Mouse (Mus musculus): ENCODE measurements around the gene Ehf. TPM values are rescaled to one million over a fixed set of nuclear protein-coding genes. Genes with fewer than 3 reads are reported as not detected.

Gene Ehf
- polyA plus RNA-seq, 1 experiment from 2014 or later, result not detected

- Histone ChIP-seq H3K4me2 (no peak overlapping the region), H3K4me1 (ENCODE audit: control insufficient read depth, insufficient read depth, low read length) (no peaks in the 10 kb centered on the region), H3K36me3 (ENCODE audit: control insufficient read depth, insufficient read depth, low read length) (no peaks in the 10 kb centered on the region), H3K9me3 (ENCODE audit: control insufficient read depth, low read length) (no peaks in the 10 kb centered on the region), H3K27ac (ENCODE audit: low read depth, low read length) (no peak overlapping the region), H3K9ac (ENCODE audit: low read length) (no peak overlapping the region), H3K27me3 (ENCODE audit: control insufficient read depth, insufficient read depth, low read length) (no peaks in the 10 kb centered on the region), H3K4me3 (ENCODE audit: low read depth, low read length) (no peak overlapping the region)
- WGBS, result 24% methylated on average over 5 of the region's 5 CpGs
- no peak for ATAC-seq (ENCODE audit: low FRiP score)
- DNase-seq (ENCODE audit: low spot score, missing footprints), result no peak
Measured at GRCm38 (mm10) chr2:103310663-103311062, 7.6 kb upstream of the Ehf start.

GRCm38 (mm10) chr2:103306686-103307085 lies 3.6 kb upstream of the Ehf start:
- Histone ChIP-seq H3K27ac (ENCODE audit: low read depth, low read length) (no peak overlapping the region), H3K9me3 (ENCODE audit: control insufficient read depth, low read length) (no peaks in the 10 kb centered on the region), H3K4me3 (ENCODE audit: low read depth, low read length) (no peak overlapping the region), H3K36me3 (ENCODE audit: control insufficient read depth, insufficient read depth, low read length) (no peaks in the 10 kb centered on the region), H3K4me2 (no peak overlapping the region), H3K27me3 (ENCODE audit: control insufficient read depth, insufficient read depth, low read length) (no peaks in the 10 kb centered on the region), H3K9ac (ENCODE audit: low read length) (no peak overlapping the region), H3K4me1 (ENCODE audit: control insufficient read depth, insufficient read depth, low read length) (no peaks in the 10 kb centered on the region)
- WGBS, result 58% methylated on average over 6 of the region's 6 CpGs
- ATAC-seq (ENCODE audit: low FRiP score) (no peak), DNase-seq (ENCODE audit: low spot score, missing footprints) (no peak)

GRCm38 (mm10) chr2:103302669-103303068 lies 409 bp downstream of the Ehf start:
- H3K27me3 ChIP-seq (ENCODE audit: control insufficient read depth, insufficient read depth, low read length), result no peaks in the 10 kb centered on the region
- no peak overlapping the region for H3K27ac ChIP-seq (ENCODE audit: low read depth, low read length)
- no peak overlapping the region for H3K9ac ChIP-seq (ENCODE audit: low read length)
- no peaks in the 10 kb centered on the region for H3K4me1 ChIP-seq (ENCODE audit: control insufficient read depth, insufficient read depth, low read length)
- H3K36me3 ChIP-seq (ENCODE audit: control insufficient read depth, insufficient read depth, low read length), result no peaks in the 10 kb centered on the region
- H3K4me2 ChIP-seq, result no peak overlapping the region
- 64% methylated on average over 6 of the region's 6 CpGs for WGBS
- no peak for ATAC-seq (ENCODE audit: low FRiP score)
- no peak for DNase-seq (ENCODE audit: low spot score, missing footprints)
- H3K4me3 ChIP-seq (ENCODE audit: low read depth, low read length), result no peak overlapping the region
- no peaks in the 10 kb centered on the region for H3K9me3 ChIP-seq (ENCODE audit: control insufficient read depth, low read length)

GRCm38 (mm10) chr2:103298711-103299463 lies 4.2 kb downstream of the Ehf start:
- 82% methylated on average over 13 of the region's 13 CpGs for WGBS
- Histone ChIP-seq H3K27me3 (ENCODE audit: control insufficient read depth, insufficient read depth, low read length) (no peaks in the 10 kb centered on the region), H3K36me3 (ENCODE audit: control insufficient read depth, insufficient read depth, low read length) (no peaks in the 10 kb centered on the region), H3K4me1 (ENCODE audit: control insufficient read depth, insufficient read depth, low read length) (peaks cover 2% of the 10 kb centered on the region; the same call in 1 of the 2 replicates), H3K9me3 (ENCODE audit: control insufficient read depth, low read length) (no peaks in the 10 kb centered on the region), H3K4me2 (no peak overlapping the region), H3K9ac (ENCODE audit: low read length) (no peak overlapping the region), H3K27ac (ENCODE audit: low read depth, low read length) (no peak overlapping the region), H3K4me3 (ENCODE audit: low read depth, low read length) (no peak overlapping the region)
- no peak for ATAC-seq (ENCODE audit: low FRiP score)
- no peak for DNase-seq (ENCODE audit: low spot score, missing footprints)

- Histone ChIP-seq H3K36me3 (ENCODE audit: control insufficient read depth, insufficient read depth, low read length) (no peaks in the 10 kb centered on the region), H3K4me1 (ENCODE audit: control insufficient read depth, insufficient read depth, low read length) (peaks cover 2% of the 10 kb centered on the region; the same call in 1 of the 2 replicates), H3K9me3 (ENCODE audit: control insufficient read depth, low read length) (no peaks in the 10 kb centered on the region), H3K27ac (ENCODE audit: low read depth, low read length) (no peak overlapping the region), H3K4me2 (no peak overlapping the region), H3K9ac (ENCODE audit: low read length) (no peak overlapping the region), H3K4me3 (ENCODE audit: low read depth, low read length) (no peak overlapping the region), H3K27me3 (ENCODE audit: control insufficient read depth, insufficient read depth, low read length) (no peaks in the 10 kb centered on the region)
- WGBS, result 18% methylated on average over 3 of the region's 3 CpGs
- DNase-seq (ENCODE audit: low spot score, missing footprints), result no peak
- ATAC-seq (ENCODE audit: low FRiP score), result no peak
Measured at GRCm38 (mm10) chr2:103294526-103294925, 8.6 kb downstream of the Ehf start.

- Histone ChIP-seq H3K9ac (ENCODE audit: low read length) (no peak overlapping the region), H3K4me2 (no peak overlapping the region), H3K27ac (ENCODE audit: low read depth, low read length) (no peak overlapping the region), H3K36me3 (ENCODE audit: control insufficient read depth, insufficient read depth, low read length) (no peaks in the 10 kb centered on the region), H3K4me1 (ENCODE audit: control insufficient read depth, insufficient read depth, low read length) (peaks cover 2% of the 10 kb centered on the region; the same call in 1 of the 2 replicates), H3K27me3 (ENCODE audit: control insufficient read depth, insufficient read depth, low read length) (no peaks in the 10 kb centered on the region), H3K9me3 (ENCODE audit: control insufficient read depth, low read length) (no peaks in the 10 kb centered on the region), H3K4me3 (ENCODE audit: low read depth, low read length) (no peak overlapping the region)
- ATAC-seq (ENCODE audit: low FRiP score) (no peak), DNase-seq (ENCODE audit: low spot score, missing footprints) (no peak)
- WGBS, result 78% methylated on average over 5 of the region's 5 CpGs
Measured at GRCm38 (mm10) chr2:103293751-103294150, 9.3 kb downstream of the Ehf start.

- 26% methylated on average over 3 of the region's 3 CpGs for WGBS
- no peak overlapping the region for H3K9ac ChIP-seq (ENCODE audit: low read length)
- H3K4me1 ChIP-seq (ENCODE audit: control insufficient read depth, insufficient read depth, low read length), result peaks cover 2% of the 10 kb centered on the region; the same call in 1 of the 2 replicates
- H3K4me2 ChIP-seq, result no peak overlapping the region
- DNase-seq (ENCODE audit: low spot score, missing footprints) (no peak), ATAC-seq (ENCODE audit: low FRiP score) (no peak)
- no peaks in the 10 kb centered on the region for H3K27me3 ChIP-seq (ENCODE audit: control insufficient read depth, insufficient read depth, low read length)
- H3K9me3 ChIP-seq (ENCODE audit: control insufficient read depth, low read length), result no peaks in the 10 kb centered on the region
- no peaks in the 10 kb centered on the region for H3K36me3 ChIP-seq (ENCODE audit: control insufficient read depth, insufficient read depth, low read length)
- H3K27ac ChIP-seq (ENCODE audit: low read depth, low read length), result no peak overlapping the region
- no peak overlapping the region for H3K4me3 ChIP-seq (ENCODE audit: low read depth, low read length)
Measured at GRCm38 (mm10) chr2:103293214-103293613, 9.9 kb downstream of the Ehf start.

- H3K9me3 ChIP-seq (ENCODE audit: control insufficient read depth, low read length), result no peaks in the 10 kb centered on the region
- no peak overlapping the region for H3K27ac ChIP-seq (ENCODE audit: low read depth, low read length)
- H3K4me1 ChIP-seq (ENCODE audit: control insufficient read depth, insufficient read depth, low read length), result peaks cover 2% of the 10 kb centered on the region; the same call in 1 of the 2 replicates
- 61% methylated on average over 2 of the region's 2 CpGs for WGBS
- ATAC-seq (ENCODE audit: low FRiP score) (no peak), DNase-seq (ENCODE audit: low spot score, missing footprints) (no peak)
- no peak overlapping the region for H3K4me3 ChIP-seq (ENCODE audit: low read depth, low read length)
- no peak overlapping the region for H3K9ac ChIP-seq (ENCODE audit: low read length)
- H3K4me2 ChIP-seq, result no peak overlapping the region
- H3K36me3 ChIP-seq (ENCODE audit: control insufficient read depth, insufficient read depth, low read length), result no peaks in the 10 kb centered on the region
- H3K27me3 ChIP-seq (ENCODE audit: control insufficient read depth, insufficient read depth, low read length), result no peaks in the 10 kb centered on the region
Measured at GRCm38 (mm10) chr2:103290705-103291269, 12.3 kb downstream of the Ehf start.

- ATAC-seq (ENCODE audit: low FRiP score), result no peak
- Histone ChIP-seq H3K27me3 (ENCODE audit: control insufficient read depth, insufficient read depth, low read length) (no peaks in the 10 kb centered on the region), H3K27ac (ENCODE audit: low read depth, low read length) (no peak overlapping the region)
Measured at GRCm38 (mm10) chr2:103290167-103290566, 12.9 kb downstream of the Ehf start.

More at GRCm38 (mm10) chr2:103290167-103290566, 12.9 kb downstream of the Ehf start:
- Histone ChIP-seq H3K9ac (ENCODE audit: low read length) (no peak overlapping the region), H3K4me1 (ENCODE audit: control insufficient read depth, insufficient read depth, low read length) (peaks cover 2% of the 10 kb centered on the region; the same call in 1 of the 2 replicates), H3K9me3 (ENCODE audit: control insufficient read depth, low read length) (no peaks in the 10 kb centered on the region), H3K36me3 (ENCODE audit: control insufficient read depth, insufficient read depth, low read length) (no peaks in the 10 kb centered on the region), H3K4me2 (no peak overlapping the region), H3K4me3 (ENCODE audit: low read depth, low read length) (no peak overlapping the region)
- WGBS, result 94% methylated on average over 3 of the region's 3 CpGs
- DNase-seq (ENCODE audit: low spot score, missing footprints), result no peak

Data from midbrain, embryonic 11.5 days (tissue).